Mouse (Mus musculus): ENCODE results near the gene Dkkl1.

GRCm38 (mm10) chr7:45259281-45259680 is 47.3 kb upstream of the Dkkl1 start:
- TF ChIP-seq CTCF (IDR thresholded peaks at IDR 0.05; ENCODE audit: borderline replicate concordance, insufficient read depth, low read depth, low read length) (no peak), POLR2A (IDR thresholded peaks at IDR 0.05; ENCODE audit: borderline replicate concordance, insufficient read depth, low read length) (no peak)
